Mouse (Mus musculus) thymus, postnatal 25 days (tissue): Measurements from ENCODE around the gene Stat2.
A peak's percentile ranks its signal among the peaks of the same experiment; 100 is the strongest.
"Not testable (repeated sequence)": the region's sequence is repeated elsewhere in the genome, so short reads cannot be mapped to it uniquely, and the experiment has no call there.

ENCODE experiments used
- DNase-seq: peaks from one replicate; pipeline ENCODE4 v3.0.0; 2022

Stat2 gene

GRCm38 (mm10) chr10:128302357-128302756 is 32.0 kb downstream of the Stat2 start:
- no peak for DNase-seq

GRCm38 (mm10) chr10:128302785-128303125 is 32.4 kb downstream of the Stat2 start:
- DNase-seq = no peak

GRCm38 (mm10) chr10:128303126-128304021 is 33.0 kb downstream of the Stat2 start, which contains the start of gene Pan2:
Gene Pan2 (plus strand): TSS chr10:128303335.
- DNase-seq = peak; percentile 100

- DNase-seq = no peak
Measured at GRCm38 (mm10) chr10:128309654-128310053, 39.3 kb downstream of the Stat2 start.

- DNase-seq = no peak
Measured at GRCm38 (mm10) chr10:128310177-128310576, 39.8 kb downstream of the Stat2 start.

GRCm38 (mm10) chr10:128310902-128311301 is 40.5 kb downstream of the Stat2 start:
- no peak for DNase-seq

GRCm38 (mm10) chr10:128315578-128315977 is 45.2 kb downstream of the Stat2 start:
- DNase-seq = no peak

GRCm38 (mm10) chr10:128321641-128322040 is 51.3 kb downstream of the Stat2 start:
- DNase-seq = no peak

GRCm38 (mm10) chr10:128322141-128323108 is 52.1 kb downstream of the Stat2 start, which contains the start of gene Cnpy2:
Gene Cnpy2 (plus strand): TSS chr10:128322459.
- peak; percentile 85 for DNase-seq

GRCm38 (mm10) chr10:128323516-128323915 is 53.2 kb downstream of the Stat2 start:
- DNase-seq = no peak

GRCm38 (mm10) chr10:128326825-128327224 is 56.5 kb downstream of the Stat2 start:
- DNase-seq = no peak

GRCm38 (mm10) chr10:128327610-128328009 is 57.3 kb downstream of the Stat2 start:
- DNase-seq = no peak

GRCm38 (mm10) chr10:128332358-128333249 is 62.2 kb downstream of the Stat2 start:
- not testable (repeated sequence) for DNase-seq

- DNase-seq = peak; percentile 88
Measured at GRCm38 (mm10) chr10:128335582-128335981, 65.2 kb downstream of the Stat2 start.

GRCm38 (mm10) chr10:128336195-128336594 is 65.8 kb downstream of the Stat2 start:
- DNase-seq = no peak

GRCm38 (mm10) chr10:128336597-128336996 is 66.2 kb downstream of the Stat2 start:
- no peak for DNase-seq

GRCm38 (mm10) chr10:128337306-128338181 is 67.2 kb downstream of the Stat2 start, which contains the start of gene Cs:
Gene Cs (plus strand): TSS chr10:128337734.
- peak; percentile 98 for DNase-seq

- DNase-seq = no peak
Measured at GRCm38 (mm10) chr10:128338415-128338814, 68.1 kb downstream of the Stat2 start.

GRCm38 (mm10) chr10:128338948-128339347 is 68.6 kb downstream of the Stat2 start:
- DNase-seq = no peak

- no peak for DNase-seq
Measured at GRCm38 (mm10) chr10:128340257-128340656, 69.9 kb downstream of the Stat2 start.
